Mouse (Mus musculus): Measurements from ENCODE around the gene Hebp1.

The Hebp1 gene

DNA sequence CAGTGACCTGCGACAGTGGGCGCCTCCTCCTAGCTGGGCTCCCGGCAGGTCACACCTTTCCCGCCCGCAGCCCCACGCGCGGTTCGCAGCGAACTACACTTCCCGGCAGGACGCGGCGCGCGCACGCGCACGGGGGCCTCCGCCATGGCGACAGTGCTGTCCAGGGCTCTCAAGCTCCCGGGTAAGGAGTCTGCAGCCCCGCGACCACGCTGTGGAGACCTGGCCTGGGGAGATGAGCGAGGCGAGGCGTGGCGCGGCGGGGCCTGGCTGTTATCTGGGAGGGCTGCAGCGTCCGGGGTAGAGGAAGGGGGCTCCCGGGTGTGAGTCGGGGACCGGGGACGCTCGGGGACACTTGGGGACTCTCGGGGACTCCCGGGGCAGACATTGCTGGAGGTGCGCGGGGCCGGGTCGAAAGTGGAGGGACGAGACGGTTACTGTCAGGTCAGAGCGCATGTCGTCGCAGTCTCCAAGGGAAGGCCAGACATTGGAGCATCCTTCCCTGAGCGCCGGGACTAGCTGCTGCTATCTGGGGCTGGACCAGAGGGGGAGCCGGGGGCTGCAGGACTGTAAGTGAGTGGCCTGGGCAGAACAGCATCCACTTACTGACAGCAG lies at the start of gene Hebp1, which contains the start of gene Fam234b:
TSS of gene Hebp1 (minus strand) at position 102 of the 612 bp plus-strand sequence.
TSS of gene Fam234b (plus strand) at position 57 of the 612 bp plus-strand sequence.
- DNase-seq (ENCODE audit: low spot score in 2 of 2): peak; percentile 62 to 76

DNA sequence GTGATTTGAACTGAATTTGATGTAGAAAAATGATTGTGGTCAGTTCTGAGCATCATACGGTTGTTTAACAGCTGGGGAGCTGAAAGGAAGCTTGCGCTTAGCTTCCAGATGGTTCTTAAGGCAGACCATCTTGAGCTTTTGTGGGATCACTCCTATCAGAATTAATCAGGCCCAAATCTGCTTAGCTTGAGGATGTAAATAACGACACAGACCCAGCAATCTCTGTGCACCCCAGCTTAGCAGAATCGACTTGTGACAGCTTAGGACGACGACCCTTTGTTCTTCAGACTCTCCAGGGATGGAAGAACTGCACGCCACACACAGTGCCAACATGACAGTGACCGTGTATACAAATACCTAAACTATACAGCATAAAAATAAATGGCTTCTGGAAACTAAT lies 47.8 kb upstream of the Hebp1 start:
- no peak for DNase-seq (ENCODE audit: low spot score in 2 of 2)

DNA sequence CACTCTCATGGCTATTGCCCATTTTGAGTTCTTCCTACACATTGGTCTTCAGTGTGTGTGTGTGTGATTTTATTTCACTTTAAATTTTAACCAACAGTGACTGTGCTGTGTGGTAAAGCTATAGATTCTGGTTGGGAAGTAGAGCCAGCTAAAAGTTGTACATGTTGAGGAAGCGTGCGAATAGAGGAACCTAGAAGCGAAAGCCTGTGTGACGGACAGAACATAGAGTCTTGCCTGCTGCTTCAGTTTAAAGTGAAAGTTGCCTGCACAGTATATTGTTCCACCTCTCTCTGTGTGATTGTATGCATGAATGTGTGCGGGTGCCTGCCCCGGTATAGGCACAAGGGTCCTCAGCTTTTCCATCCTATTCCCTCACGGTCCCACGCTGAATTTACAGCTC lies 42.5 kb upstream of the Hebp1 start:
- DNase-seq (ENCODE audit: low spot score in 2 of 2): no peak

DNA sequence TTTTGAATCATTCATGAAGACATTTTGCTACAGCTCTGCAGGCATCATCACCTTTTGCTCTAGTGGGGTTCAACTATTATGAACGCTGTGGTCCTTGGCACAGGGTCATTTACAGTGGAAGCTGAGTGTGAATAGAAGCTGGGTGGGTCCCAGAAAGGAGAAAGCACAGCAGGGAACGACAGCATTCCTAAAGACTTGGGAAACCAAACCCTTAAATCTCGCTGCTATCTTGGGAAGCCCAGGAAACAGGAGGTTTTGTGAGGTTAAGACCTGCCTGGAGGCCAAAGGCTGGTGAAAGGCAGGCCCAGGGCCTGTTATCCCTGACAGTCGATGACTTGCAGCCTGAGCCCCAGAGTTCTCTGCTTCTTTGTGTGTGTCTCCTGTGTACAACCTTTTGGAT lies 40.4 kb upstream of the Hebp1 start:
- no peak for DNase-seq (ENCODE audit: low spot score in 2 of 2)

DNA sequence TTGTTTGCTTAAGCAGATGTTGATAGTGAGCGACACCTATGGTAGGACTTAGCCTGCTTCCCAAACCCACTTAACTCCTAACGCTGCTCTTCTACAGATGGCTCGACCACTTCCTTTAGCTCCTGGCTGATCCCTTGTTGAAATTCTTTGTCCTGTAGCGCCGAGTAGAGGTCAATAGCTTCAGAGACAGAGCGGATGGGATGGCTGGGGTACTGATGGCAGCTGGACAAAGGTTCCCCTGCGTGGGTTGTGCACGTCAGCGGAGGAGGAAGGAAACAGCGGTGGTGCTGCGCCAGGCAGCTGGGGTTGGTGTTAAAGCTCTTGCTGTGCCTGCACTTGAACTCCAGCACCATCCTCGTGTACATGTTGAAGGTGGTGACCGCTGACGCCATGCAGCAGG lies 39.5 kb upstream of the Hebp1 start:
- DNase-seq (ENCODE audit: low spot score in 2 of 2): no peak

DNA sequence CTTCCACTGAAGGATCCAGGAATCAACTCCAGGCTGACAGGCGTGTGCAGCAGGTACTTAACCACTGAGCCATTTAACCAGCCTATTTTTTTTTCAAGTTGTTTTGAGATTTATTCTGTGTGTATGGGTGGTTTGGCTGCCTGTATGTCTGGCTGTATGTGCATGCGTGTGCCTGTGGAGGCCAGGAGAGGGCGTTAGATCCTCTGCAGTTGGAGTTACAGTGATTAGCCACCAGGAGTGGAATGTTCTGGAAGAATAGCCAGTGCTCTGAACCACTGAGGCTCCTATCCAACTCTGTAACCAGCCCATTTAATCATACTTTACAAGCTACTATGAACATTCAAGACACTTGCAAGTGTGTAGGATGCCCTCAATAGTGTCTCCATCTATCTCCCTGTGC lies 38.8 kb upstream of the Hebp1 start:
- no peak for DNase-seq (ENCODE audit: low spot score in 2 of 2)

DNA sequence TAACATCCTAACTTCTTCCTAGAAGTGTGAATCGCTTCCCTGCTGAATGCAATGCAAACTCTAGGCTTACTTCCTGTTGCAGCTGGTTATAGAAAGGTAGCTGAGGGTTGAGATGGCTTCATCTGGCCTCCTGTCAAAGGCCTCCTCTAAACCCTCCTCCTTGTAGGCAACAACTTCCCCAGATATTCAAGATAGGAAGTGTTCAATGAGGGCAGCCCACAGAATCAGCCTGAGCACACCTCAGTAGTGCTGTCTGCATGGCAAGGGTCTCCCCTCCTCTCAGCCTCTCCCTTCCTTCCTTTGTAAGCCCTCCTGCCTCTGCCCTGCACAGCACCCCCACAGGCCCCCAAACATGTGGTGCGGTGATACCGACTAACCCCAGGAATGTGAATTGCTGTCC lies 37.9 kb upstream of the Hebp1 start:
- DNase-seq (ENCODE audit: low spot score in 2 of 2): no peak

DNA sequence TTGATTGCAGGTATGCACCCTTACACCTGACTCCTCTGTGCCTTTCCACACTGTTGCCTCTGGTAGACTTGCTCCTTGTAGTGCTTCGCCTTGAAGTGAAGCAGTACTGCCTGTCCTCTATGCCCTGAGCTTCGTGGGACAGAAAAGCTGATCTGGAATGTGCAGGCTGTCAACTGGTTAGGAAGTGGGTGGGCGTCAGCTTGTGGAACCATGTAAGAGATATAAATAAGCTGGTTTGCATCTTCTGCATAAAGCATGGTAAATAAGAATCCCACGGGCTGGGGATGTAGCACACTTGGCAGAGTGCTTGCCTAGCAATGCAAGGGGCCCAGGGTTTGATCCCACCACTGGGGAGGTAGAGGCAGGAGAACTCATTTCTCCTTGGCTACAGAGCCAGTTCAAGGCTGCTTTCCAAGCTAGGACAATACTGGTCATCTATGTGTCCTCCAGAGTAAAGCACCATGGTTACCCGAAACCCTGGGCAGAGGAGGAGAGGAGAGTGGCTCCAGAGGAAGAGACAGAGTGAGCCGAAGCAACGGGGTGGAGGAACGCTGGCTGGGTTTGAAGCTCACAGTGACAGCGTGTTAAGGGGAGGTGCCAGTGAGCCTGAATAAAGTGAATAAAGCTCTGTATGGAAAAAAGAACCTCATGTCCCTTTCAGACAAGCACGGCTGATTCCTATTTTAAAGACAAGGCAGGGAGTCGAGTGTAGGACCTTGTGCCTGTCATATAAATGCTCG lies 34.8 kb upstream of the Hebp1 start:
- DNase-seq (ENCODE audit: low spot score in 2 of 2): no peak

DNA sequence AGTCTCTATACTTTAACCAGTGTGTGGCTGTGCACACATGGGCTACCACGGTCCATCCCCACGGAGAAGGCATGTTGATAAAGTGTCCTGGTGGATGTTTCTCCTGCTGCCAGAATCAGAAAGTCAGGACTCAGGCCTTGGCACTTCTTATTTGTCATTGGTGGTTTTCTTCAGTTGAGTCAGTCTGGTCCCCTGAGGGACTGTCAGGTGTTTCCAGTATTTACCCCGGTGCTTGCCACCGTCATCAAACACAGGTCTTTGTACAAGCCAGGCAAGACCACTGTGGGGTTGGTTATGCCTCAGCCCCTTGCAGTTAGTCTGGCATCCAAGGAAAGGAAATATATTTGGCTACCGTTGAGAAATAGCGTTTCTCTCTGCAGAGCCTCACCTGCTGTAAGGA lies 32.8 kb upstream of the Hebp1 start:
- DNase-seq (ENCODE audit: low spot score in 2 of 2): no peak

DNA sequence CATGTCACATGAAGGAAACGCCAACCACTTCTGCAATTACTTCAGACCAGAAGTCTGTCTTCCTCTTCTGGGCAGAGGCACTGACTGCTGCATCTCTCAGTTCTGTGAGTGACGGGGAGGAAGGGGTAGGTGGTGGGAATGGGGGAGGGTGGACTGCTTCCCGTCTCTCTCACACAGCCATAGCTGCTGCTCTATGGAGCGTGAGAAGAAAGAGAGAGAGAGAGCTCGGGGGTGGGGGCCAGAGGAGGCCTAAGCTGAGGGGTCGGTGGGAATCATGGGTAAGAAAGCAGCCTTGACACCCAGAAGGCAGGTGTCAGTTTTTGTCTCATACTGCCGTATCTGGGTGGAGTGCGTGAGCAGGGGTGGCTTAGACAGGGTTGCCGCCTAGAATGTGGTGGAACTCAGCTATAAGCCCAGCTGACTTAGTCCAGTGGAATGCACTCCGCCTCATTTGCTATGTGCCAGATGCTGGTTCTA lies 30.7 kb upstream of the Hebp1 start:
- no peak for DNase-seq (ENCODE audit: low spot score in 2 of 2)

DNA sequence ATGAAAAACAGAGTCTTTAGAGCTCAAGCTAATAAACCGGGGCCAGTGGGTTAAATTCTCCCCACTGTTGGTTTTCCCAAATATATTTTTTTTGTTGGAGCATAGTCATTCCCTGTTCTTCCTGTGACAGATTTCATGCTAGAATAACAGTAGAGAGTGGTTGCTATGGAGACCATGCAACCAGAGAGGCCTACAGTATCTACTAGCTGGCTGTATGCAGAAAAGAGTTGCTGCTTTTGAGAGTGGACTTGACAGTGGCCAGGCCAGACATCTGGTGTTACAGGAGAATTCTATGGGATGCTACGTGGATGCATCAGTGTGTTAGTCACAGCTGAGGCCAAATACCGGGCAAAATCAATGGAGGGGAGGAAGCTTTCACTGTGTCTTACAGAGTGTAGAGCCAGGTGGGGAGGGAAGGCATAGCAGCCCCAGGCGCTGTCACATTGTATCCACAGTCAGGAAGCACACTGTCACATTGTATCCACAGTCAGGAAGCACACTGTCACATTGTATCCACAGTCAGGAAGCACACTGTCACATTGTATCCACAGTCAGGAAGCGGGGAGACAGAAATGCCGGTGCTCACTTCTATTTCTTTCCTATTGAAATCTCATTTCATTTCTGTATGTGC lies 26.1 kb upstream of the Hebp1 start:
- no peak for DNase-seq (ENCODE audit: low spot score in 2 of 2)

DNA sequence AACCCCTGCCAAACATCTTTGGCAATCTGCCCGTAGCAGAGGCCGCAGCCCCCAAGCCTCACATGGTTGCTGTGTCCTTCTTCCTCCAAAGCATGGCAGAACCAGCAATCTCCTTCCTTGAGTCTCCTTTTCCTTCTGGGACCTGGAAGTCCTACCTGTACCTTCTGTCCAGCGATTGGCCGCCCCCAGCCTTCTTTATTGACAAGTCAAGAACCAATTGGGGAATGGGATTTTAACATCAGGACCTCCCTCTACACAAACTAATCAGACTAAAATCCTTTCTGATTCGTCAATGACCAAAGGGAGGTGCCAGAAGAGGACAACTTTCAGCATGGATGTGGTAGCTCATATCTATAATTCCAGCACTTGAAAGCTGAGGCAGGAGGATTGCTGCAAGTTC lies 22.1 kb upstream of the Hebp1 start:
- no peak for DNase-seq (ENCODE audit: low spot score in 2 of 2)

DNA sequence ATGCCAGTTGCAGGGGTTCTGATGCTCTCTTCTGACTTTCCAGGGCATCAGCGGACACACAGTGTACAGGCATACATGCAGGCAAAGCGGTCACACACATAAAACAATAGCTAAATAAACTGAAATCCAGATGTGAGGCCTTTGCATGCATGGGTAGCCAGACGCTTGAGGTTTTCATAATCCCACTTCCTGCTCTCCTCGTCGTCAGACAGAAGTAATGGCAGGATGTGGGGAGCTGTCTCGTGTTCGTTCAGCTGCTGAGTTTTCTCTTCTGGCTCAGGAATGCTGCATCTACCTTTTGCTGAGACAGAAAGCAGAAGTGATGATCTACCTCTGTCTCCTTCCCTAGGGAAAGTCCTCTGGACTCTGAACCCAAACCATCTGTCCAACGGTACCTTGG lies 20.5 kb upstream of the Hebp1 start:
- no peak for DNase-seq (ENCODE audit: low spot score in 2 of 2)

DNA sequence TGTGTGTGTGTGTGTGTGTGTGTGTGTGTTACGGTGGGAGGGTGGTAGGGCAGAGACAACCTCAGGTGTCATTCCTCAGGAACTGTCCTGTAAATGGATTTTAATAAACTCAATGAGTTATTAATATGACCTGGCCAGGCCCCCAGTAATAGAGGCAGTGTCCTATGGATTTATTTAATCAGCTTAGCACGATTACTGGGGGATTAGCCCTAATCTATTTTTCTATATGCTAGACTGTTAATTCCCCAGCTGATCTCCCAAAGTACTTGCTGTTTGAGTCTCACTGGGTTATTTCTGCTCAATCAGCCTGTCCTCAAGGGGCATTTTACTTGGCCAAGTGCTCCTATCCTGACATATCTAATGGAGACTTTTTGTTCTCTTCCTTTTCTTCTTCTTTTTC lies 14.8 kb upstream of the Hebp1 start:
- no peak for DNase-seq (ENCODE audit: low spot score in 2 of 2)

DNA sequence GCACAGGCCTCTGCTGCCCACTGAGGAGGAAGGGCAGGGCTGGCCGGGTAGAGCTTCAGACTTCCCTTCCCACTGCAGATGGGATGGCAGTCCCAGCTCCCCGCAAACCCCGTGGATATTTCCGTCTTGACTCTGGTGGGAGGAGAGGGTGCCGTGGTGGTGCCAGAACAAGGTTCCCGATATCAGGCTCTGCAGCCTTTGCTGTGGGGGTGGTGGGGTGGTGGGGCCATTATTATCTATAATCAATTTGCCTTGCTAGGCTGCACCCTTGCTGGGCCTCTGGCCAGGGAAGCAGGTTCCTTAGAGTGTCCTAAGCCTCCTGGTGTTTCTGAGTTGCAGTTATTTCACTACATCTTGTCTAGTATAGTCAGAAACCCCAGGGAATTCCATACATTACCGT lies 13.3 kb upstream of the Hebp1 start:
- DNase-seq (ENCODE audit: low spot score in 2 of 2): no peak

DNA sequence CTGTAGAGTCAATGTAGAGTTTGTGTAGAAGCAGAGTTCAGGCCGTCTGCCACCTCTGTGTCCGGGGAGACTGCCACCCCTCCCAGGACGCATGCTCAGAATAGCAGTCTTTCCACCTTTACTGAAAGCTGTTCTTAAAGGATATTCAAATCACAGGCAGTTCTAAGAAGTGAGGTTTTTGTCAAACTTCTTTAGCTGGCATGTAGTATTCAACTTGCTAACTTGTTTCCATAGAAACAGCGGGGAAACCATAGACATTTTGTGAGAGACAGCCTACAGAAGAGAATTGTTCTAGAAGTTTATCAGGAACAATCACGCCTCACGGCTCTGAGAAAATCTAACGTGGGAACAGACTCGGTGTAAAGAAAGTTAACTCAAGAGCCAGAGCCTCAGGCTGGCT lies 9.1 kb upstream of the Hebp1 start:
- DNase-seq (ENCODE audit: low spot score in 2 of 2): no peak

DNA sequence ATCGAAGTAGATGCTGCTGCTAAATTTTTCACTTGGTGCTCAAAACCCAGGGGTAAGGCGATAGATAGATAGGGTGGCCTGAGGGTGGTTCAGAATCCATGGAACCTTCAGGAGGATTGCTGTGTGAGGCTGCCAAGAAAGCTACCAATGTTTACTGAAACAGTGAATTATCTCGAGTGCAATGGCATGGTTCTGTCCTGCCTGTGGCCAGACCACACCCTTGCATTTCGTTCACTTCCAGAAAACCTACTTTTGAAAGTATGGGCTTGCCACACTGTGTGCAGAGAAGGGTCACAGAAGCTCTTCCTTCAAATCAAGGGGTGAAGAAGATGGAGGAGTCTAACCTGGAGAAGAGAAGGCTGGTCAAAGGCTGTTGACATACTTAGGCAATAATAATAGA lies 8.0 kb upstream of the Hebp1 start:
- no peak for DNase-seq (ENCODE audit: low spot score in 2 of 2)

DNA sequence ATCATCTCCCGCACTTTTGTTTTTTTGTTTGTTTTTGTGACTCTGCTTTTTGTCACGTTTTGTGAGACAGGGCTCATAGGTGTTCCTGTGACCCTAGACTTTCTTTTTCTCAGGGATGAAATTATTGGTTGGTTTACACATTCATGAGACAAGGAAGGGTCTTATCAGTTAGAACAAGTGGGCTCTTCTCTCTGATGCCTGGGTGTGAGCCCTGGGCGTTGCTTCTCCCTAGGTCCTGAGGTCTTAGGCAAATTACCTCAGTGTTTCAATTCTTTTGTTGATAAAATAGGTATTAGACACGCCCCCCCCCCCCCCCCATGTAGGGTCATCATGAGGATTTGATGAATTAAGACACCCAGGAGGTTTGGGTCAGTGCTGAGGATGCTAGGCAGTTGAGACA lies 7.0 kb upstream of the Hebp1 start:
- no peak for DNase-seq (ENCODE audit: low spot score in 2 of 2)

DNA sequence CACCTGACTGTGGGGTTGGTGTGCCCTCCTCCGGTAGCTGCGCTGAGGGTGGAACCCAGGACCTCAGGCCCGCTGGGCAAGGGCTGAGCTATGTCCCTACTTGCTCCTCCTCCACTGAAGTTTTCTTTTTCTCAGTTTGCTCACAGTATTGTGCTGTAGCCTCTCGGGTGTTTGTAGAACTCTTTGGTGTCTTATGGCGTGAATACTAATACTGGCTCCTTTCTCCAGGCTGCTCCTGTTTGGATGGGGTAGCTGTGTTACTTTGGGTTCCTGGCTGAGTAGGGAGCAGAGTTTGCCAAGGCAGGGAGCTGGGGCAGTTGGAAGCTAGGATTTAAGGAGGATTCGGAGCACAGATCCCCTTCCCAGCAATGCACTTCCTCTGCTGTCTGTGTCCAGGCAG lies 5.9 kb upstream of the Hebp1 start:
- DNase-seq (ENCODE audit: low spot score in 2 of 2): no peak

DNA sequence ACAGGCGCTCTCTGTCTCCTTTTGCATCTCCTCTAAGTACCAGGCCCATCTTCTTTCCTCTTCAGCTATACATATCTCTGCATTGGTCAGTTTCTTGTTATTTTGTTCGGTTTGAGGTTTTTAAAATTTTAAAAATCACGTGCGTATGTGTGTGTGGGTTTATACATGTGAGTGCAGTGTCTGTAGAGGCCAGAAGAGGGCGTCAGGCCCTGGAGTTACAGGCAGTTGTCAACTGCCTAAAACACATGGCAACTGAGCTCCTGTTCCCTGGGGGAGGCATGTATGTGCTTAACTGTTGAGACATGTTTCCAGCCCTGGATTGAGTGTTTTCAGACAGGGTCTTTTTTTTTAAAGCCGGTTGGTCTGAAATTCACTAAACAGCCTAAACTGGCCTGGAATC lies 4.8 kb upstream of the Hebp1 start:
- no peak for DNase-seq (ENCODE audit: low spot score in 2 of 2)

DNA sequence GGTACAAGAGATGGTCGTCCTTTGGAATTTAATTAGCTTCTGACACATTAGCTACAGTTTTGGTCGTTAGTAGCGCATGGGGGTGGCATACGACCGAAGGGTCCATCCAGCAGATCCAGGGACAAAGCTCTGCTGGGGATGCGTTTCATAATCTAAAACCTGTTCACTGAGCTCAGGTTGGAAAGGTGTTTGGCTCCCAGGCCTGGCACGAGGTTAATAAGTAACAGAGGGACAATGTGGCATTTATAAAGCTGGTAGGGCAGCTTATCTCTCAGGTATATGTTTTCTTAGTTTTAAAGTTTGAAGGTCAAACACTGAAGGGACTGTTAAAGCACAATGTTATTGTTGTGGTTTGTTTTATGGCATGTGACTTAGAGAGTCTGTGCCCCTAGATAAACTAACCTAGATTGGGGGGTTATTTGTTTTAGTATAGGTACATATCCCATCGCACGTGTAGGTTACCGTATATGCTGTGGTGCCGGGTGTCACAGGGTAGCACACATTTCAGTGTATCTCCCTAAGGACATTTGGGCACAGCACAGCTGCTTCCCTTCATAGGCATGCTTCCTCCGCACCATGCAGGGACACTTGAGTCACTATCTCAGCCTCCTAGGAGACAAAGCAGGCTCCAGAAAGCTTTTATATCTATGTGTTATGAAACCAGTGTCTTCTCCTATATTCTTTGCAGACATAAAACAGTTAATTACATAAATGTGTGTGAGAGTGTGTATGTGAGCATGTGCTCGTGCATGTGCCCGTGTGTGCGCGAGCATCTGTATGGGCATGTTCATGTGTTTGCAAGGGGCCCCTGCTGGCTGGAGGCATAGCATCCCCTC lies 2.5 kb upstream of the Hebp1 start:
- no peak for DNase-seq (ENCODE audit: low spot score in 2 of 2)

DNA sequence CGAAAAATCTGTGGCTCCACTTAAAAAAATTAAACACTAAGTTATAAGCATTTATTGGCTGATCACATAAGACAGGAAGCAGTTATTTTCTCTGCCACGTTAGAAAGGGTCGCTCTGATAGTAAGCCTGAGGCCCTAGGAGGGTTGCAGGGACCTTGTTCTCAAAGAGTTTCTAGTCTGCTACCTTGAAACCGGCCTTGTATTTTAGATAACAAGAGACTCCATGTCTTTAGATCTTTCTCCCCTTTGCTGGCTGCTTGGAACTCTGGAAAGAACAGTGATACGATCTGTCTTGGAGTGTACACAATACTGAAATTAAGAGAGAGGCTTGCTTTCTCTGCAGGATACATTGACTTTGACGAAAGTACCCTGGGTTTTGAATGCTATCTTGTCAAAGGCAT lies 904 bp upstream of the Hebp1 start:
- DNase-seq (ENCODE audit: low spot score in 2 of 2): no peak

Measured in urinary bladder, adult 18-20 months (tissue).